Mouse (Mus musculus) skeletal muscle tissue, adult 2 months (tissue): ENCODE measurements at regions not wholly inside any gene's neighbourhood (a gene's known extent, or its start where the extent isn't known, plus 50 kb on each side); places are given as distances from the start of the nearest gene placed in this dataset.

Experiments
- DNase-seq: peaks from one replicate; pipeline ENCODE4 v3.0.0-alpha.2; 2012; ENCODE audit warnings: low read depth, low spot score

DNA sequence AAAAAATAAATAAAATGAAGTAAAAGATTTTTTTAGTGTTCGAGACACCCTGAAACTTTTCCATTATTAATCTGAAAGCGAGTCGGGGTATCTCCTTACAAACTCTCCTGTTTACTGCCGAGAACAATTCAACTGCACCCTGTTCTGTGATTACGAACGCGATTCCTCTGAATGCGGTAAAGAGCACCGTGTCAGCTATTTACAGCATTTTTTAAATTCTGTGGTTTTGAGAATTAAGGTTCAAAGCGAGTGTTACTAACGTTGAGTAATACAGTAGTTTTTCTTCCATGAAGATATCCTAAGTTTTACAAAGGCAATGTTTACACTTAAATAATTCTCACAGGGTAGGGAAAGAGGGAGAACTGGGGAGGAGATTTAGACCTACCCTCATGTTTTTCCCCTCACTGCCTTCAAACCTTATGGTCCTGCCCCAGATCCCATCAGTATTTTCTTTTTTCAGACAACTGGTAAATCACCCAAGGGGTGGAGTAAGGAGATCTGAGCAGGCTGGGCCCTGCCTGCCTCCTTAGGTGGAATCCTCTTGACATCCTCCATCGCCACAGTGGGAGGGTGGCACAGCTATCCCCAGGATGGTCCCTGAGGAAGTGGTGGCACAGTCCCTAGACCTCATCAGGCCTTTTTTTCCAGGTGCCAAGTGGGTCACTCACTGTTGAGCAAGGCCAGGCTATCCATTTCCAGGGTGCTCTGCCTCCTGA, 89.9 kb upstream of the Cited2 start:
- DNase-seq = no peak

GRCm38 (mm10) chr10:17645363-17645762, 77.7 kb upstream of the Cited2 start:
- DNase-seq = no peak

GRCm38 (mm10) chr10:17646391-17646790, 76.6 kb upstream of the Cited2 start:
- DNase-seq = no peak

DNA sequence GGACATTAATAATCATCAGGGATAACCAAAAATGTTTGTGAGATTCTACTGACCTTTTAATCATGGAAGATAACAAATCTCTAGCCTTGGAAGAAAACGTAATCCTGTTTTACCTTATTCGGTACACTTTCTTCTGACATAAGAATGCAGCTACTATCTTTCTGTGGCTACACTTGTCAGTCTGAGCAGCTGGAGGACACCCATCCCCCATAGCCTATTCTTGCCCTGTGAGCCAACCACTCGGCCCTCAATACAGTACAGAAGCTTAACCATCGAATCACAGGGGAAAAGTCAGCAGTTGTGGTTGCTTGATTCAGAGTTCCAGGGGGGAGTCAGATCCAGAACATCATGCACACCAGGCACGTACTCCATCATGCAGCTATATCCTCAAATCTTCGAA, 74.9 kb upstream of the Cited2 start:
- DNase-seq = no peak

DNA sequence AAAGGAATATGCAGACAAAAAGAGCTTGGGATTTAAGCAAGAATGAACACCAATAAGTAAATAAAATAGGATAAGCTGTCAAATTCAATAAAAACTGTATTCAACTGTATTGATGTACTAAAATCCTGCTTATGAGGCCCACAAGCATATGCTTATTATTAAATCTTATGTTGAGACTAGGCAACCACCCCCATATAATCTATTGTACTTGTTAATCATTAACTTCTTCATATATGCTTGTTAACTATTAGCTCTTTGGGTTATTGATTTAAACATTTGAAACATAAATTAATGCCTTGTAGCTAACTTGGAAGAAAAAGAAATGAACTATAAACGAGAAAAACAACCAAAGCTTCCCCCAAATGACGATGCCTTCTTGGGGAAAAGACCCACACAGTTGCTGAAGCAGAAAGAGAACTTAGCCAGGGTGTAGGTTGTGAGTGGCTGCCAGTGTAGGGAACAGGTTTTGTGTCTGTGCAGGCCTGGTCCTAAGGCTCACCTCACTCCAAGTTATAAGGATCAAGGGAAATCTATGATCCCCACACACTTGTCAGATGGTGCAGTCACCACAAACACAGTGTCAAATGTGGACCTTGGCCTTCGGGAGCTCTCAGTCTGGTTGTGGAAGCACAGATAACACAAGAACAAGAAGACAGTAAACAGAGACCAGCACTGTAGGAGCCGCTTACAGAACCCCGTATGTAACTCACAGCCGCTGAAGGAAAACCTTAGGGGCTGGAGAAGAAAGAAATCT, 71.8 kb upstream of the Cited2 start:
- no peak for DNase-seq

DNA sequence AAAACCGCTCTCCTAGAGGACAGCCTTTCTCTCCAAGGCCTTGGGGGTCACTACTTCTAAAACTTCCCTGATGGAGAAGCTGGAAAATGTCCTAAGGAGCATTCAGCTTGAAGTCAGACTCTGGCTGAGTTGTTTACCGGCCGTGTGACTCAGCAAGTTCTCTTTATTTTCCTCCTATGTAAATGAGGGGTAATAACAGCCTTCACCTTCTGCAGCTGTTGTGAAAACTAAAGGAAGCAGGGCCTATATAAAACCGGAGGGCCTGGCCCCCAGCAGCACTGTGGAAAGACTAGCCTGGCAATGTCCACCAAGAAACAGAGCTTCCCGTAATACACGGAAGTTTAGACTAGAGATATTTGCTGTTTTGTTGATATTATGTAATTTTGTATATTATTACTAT, 69.7 kb upstream of the Cited2 start:
- DNase-seq = no peak

GRCm38 (mm10) chr10:17653785-17654184, 69.2 kb upstream of the Cited2 start:
- no peak for DNase-seq

DNA sequence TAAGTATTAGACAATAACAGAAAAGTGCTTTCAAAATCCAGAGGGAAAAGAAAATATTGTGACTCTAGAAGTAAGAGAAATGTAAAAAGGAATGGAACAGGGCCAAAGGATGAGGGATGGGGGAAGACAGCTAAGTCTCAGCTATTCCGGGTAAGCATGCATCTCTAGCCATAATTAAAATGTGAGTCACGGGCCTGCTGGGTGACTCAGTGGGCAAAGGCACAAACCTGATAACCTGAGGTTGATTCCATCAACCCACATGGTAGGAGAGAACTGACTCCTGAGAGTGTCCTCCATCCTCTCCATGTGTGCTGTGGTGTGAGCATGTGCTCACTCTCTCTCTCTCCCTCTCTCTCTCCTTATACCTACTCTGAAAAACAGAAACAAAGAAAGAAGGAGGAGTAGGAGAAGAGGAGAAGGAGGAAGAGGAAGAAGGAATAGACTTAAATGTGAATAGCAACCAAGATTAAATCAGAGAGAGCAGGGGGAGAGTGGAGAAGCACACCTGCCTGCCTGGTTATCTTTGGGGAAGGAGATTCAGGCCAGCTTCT, 68.6 kb upstream of the Cited2 start:
- no peak for DNase-seq

- DNase-seq = no peak
These were observed 67.5 kb upstream of the Cited2 start for GRCm38 (mm10) chr10:17655459-17656051.

DNA sequence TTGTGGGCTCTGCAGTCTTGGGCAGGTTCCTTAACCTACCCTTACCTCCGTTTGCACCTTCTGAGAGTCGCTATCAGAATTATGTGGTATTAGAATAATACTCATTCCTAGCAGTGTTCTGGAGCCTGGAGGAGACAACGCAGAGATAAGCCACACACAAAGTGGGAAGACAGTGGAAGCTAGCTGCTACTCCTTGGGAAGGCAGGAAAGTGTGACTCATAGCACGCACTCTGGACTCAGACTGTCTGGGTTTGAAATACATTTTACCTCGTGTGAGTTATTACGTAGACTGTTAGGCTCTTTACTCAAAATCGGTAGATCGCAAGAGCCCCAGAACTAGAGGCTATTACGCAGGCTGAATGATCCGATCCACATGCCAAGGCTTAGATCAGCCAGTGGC, 66.7 kb upstream of the Cited2 start:
- peak; percentile 13 for DNase-seq

GRCm38 (mm10) chr10:17656872-17657482, 66.0 kb upstream of the Cited2 start:
- DNase-seq = no peak

DNA sequence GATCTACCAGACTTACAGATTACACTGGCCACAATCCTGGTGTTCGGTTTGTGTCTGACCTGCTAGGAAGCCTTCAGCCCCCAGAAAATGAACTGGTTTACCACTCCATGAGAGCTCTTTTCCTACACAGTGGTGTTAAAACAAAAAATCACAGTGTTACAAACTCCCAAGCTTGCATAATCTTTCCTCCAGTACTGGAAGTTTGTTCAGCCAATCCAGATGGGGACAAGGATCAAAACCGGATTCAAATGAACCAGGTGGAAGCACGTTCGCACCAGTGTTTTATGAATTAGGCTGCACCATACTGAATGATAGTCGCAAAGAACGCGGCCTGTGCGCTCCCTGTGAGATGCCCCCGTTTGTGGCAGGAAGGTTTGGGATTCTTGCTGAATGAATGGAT, 63.4 kb upstream of the Cited2 start:
- no peak for DNase-seq

DNA sequence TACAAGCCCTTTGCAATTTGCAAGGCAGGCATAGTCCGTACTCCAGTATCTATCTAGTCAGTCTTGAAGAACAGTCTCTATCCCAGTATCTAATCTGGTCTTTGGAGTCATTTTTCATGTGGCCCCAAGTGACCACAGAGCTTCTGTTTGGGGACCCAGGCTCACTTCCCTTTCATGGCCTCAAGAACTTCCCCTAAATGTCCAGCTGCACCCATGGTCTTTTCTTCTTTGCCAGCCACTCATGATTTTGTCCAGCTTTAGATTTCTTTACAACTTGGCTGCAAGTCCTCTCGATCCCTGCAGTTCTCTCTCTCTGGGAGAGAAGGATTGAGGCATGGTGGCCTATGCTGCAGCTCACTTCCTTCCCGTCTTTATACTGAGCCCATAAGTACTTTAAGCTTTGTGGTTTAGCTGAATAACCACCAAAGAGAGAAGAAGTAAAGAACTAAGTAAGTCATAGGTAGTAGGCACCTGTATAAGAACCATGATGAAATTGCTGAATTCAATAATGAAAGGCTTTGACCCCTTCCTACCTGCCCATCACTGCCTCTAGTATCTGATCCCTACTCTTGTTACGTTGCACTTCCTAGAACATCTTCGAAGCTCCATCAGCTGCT, 62.1 kb upstream of the Cited2 start:
- DNase-seq = peak; percentile 21

DNA sequence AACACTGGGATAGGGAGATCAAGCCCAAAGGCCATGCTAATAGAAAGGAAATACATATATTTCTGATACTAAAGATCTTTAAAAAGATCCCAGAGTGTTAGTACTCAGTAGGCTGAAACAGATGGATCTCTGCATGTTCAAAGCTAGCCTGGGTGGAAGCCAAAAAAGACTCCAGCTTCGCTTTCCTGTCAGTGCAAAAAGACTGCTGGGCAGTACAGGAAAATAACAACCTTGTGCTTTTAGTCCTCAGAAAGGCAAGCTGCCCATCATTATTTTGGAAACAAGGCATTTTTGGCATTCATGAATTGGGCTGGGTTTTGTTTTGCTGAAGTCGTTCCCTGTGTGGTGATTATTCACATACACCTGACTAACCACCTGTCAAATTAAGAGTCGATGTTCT, 56.9 kb upstream of the Cited2 start:
- DNase-seq = no peak

- no peak for DNase-seq
These were observed 53.6 kb upstream of the Cited2 start for GRCm38 (mm10) chr10:17669401-17669800.
